Mouse (Mus musculus) embryonic fibroblast, embryonic 13.5 days (primary cell): ENCODE measurements around the gene Prpf6.

Experiments used
- CTCF ChIP-seq: IDR thresholded peaks from 2 replicates; pipeline ENCODE4 v1.5.1; 2011; ENCODE audit warnings: mild to moderate bottlenecking, control low read depth, low read length, moderate library complexity, borderline replicate concordance; ENCODE audit not compliant: insufficient read depth
- POLR2A ChIP-seq: IDR thresholded peaks from 2 replicates; pipeline ENCODE4 v1.6.1; 2011; ENCODE audit warnings: low read depth, mild to moderate bottlenecking, control low read depth, low read length, moderate library complexity

- TF ChIP-seq POLR2A (no peak), CTCF (no peak)
These were observed 91.7 kb downstream of the Prpf6 start for GRCm38 (mm10) chr2:181683381-181683780.
